Mouse (Mus musculus): ENCODE results near the gene Rcor1.

- no peak for TF ChIP-seq EP300 (IDR thresholded peaks at IDR 0.05; ENCODE audit: low read depth)
- no peak for TF ChIP-seq CTCF (IDR thresholded peaks at IDR 0.05; ENCODE audit: low read depth)
Observed at GRCm38 (mm10) chr12:111035182-111035824, 3.8 kb upstream of the Rcor1 start.

All from liver, postnatal 0 days (tissue).